Mouse (Mus musculus) CH12.LX (cell line): ENCODE data around the gene Nes.

Experiments used
- CHD2 ChIP-seq: IDR thresholded peaks from 2 replicates; pipeline ENCODE4 v1.6.1; 2011; ENCODE audit warnings: low read length, improper control_type of control experiment
- CTCF ChIP-seq, 2 experiments: IDR thresholded peaks in 1 of 2; conservative IDR thresholded peaks in 1 of 2; 2 replicates each; pipeline ENCODE4 v1.5.1; 2011 to 2012; ENCODE audit warnings: low read depth in 2 of 2, low read length in 2 of 2, improper control_type of control experiment in 1 of 2, inconsistent platforms in 1 of 2, mild to moderate bottlenecking in 1 of 2, moderate library complexity in 1 of 2
- ELF1 ChIP-seq: IDR thresholded peaks from 2 replicates; pipeline ENCODE4 v1.6.1; 2014; ENCODE audit warnings: low read depth, mild to moderate bottlenecking, inconsistent platforms, low read length, improper control_type of control experiment
- MAFK ChIP-seq: IDR thresholded peaks from 2 replicates; pipeline ENCODE4 v1.6.1; 2011; ENCODE audit warnings: low read length, improper control_type of control experiment; ENCODE audit not compliant: insufficient replicate concordance
- MAX ChIP-seq: IDR thresholded peaks from 2 replicates; pipeline ENCODE4 v1.6.1; 2011; ENCODE audit warnings: low read length, improper control_type of control experiment
- PAX5 ChIP-seq: IDR thresholded peaks from 2 replicates; pipeline ENCODE4 v1.6.1; 2012; ENCODE audit warnings: low read length, inconsistent platforms, mixed read lengths
- POLR2A ChIP-seq: IDR thresholded peaks from 2 replicates; pipeline ENCODE4 v1.6.1; 2011; ENCODE audit warnings: low read depth, mild to moderate bottlenecking, improper control_type of control experiment, low read length
- POLR2AphosphoS2 ChIP-seq: IDR thresholded peaks from 2 replicates; pipeline ENCODE4 v1.6.1; 2011; ENCODE audit warnings: low read depth, low read length, improper control_type of control experiment
- RAD21 ChIP-seq: IDR thresholded peaks from 2 replicates; pipeline ENCODE4 v1.6.1; 2011; ENCODE audit warnings: low read depth, mild to moderate bottlenecking, low read length, improper control_type of control experiment, moderate library complexity
- RCOR1 ChIP-seq: conservative IDR thresholded peaks from 2 replicates; pipeline ENCODE4 v1.6.1; 2012; ENCODE audit warnings: low read depth, mild to moderate bottlenecking, inconsistent platforms, low read length, improper control_type of control experiment

DNA sequence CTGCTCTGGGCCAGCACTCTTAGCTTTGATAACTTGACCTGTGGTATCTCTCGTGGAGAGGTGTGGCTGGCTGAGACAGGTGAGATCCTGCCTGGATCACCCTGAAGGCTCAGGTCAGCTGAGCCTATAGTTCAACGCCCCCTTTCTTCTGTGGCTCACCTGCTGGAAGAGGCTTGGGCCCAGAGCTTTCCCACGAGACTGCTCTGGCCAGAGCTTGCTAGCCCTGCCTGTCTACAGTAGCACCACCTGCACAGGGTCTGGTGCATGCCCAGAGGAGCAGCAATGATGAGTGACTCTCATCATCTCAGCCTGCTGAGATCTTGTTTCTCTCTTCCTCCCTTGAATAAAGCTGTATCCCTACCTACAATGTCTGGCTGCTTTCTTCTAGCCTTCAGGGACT is 9.2 kb downstream of the Nes start:
- TF ChIP-seq CTCF (conservative IDR thresholded peaks at IDR 0.05 in 1 of 2, IDR thresholded peaks at IDR 0.05 in 1 of 2; ENCODE audit: low read depth in 2 of 2, low read length in 2 of 2) (no peak), POLR2AphosphoS2 (no peak), PAX5 (no peak), POLR2A (no peak), MAX (no peak), ELF1 (no peak), RCOR1 (no peak), RAD21 (no peak), CHD2 (no peak), MAFK (no peak)
